Mouse (Mus musculus): Measurements from ENCODE around the gene F2r. TPM values are rescaled to one million over a fixed set of nuclear protein-coding genes. Genes with fewer than 3 reads are reported as not detected.
A peak's percentile ranks its signal among the peaks of the same experiment; 100 is the strongest.

Gene F2r
- 1 to 10 TPM; 3.2 TPM for total RNA-seq (2021)
- long read RNA-seq, experiment 1, transcript F2r-201 (2 exons, 3,336 nt): major isoform, 8 of 10 reads
- long read RNA-seq, experiment 1, partial matches to known transcripts: 2 of 10 reads
- long read RNA-seq, experiment 1, other reads (novel, unspliced or antisense): 0 of 10 reads
- long read RNA-seq, experiment 2, partial matches to known transcripts: 1 of 2 reads
- long read RNA-seq, experiment 2, other reads (novel, unspliced or antisense): 0 of 2 reads

GRCm38 (mm10) chr13:95618309-95618712 lies at the start of gene F2r:
Gene F2r (minus strand): TSS chr13:95618487.
- peak; percentile 14 to 42 for DNase-seq (ENCODE audit: low spot score in 2 of 2)

- no peak for DNase-seq (ENCODE audit: low spot score in 2 of 2)
Observed at GRCm38 (mm10) chr13:95667260-95667659, 49.0 kb upstream of the F2r start.

GRCm38 (mm10) chr13:95665644-95666356 lies 47.5 kb upstream of the F2r start:
- no peak for DNase-seq (ENCODE audit: low spot score in 2 of 2)

- DNase-seq (ENCODE audit: low spot score in 2 of 2): no peak
Observed at GRCm38 (mm10) chr13:95663834-95664233, 45.5 kb upstream of the F2r start.

GRCm38 (mm10) chr13:95659432-95659831 lies 41.1 kb upstream of the F2r start:
- no peak for DNase-seq (ENCODE audit: low spot score in 2 of 2)

GRCm38 (mm10) chr13:95657171-95657570 lies 38.9 kb upstream of the F2r start:
- DNase-seq (ENCODE audit: low spot score in 2 of 2): no peak

- DNase-seq (ENCODE audit: low spot score in 2 of 2): peak in 1 of 2 experiments; percentile 19
Observed at GRCm38 (mm10) chr13:95655284-95655683, 37.0 kb upstream of the F2r start.

- no peak for DNase-seq (ENCODE audit: low spot score in 2 of 2)
Observed at GRCm38 (mm10) chr13:95653696-95654095, 35.4 kb upstream of the F2r start.

- no peak for DNase-seq (ENCODE audit: low spot score in 2 of 2)
Observed at GRCm38 (mm10) chr13:95651870-95652668, 33.8 kb upstream of the F2r start.

GRCm38 (mm10) chr13:95649941-95650340 lies 31.7 kb upstream of the F2r start:
- DNase-seq (ENCODE audit: low spot score in 2 of 2): no peak

- DNase-seq (ENCODE audit: low spot score in 2 of 2): no peak
Observed at GRCm38 (mm10) chr13:95647248-95647647, 29.0 kb upstream of the F2r start.

- DNase-seq (ENCODE audit: low spot score in 2 of 2): no peak
Observed at GRCm38 (mm10) chr13:95646687-95647111, 28.4 kb upstream of the F2r start.

- no peak for DNase-seq (ENCODE audit: low spot score in 2 of 2)
Observed at GRCm38 (mm10) chr13:95643740-95644139, 25.5 kb upstream of the F2r start.

GRCm38 (mm10) chr13:95641061-95641986 lies 23.0 kb upstream of the F2r start:
- no peak for DNase-seq (ENCODE audit: low spot score in 2 of 2)

- DNase-seq (ENCODE audit: low spot score in 2 of 2): no peak
Observed at GRCm38 (mm10) chr13:95640408-95640807, 22.1 kb upstream of the F2r start.

- no peak for DNase-seq (ENCODE audit: low spot score in 2 of 2)
Observed at GRCm38 (mm10) chr13:95639336-95640116, 21.2 kb upstream of the F2r start.

GRCm38 (mm10) chr13:95638894-95639293 lies 20.6 kb upstream of the F2r start:
- DNase-seq (ENCODE audit: low spot score in 2 of 2): no peak

- DNase-seq (ENCODE audit: low spot score in 2 of 2): no peak
Observed at GRCm38 (mm10) chr13:95637737-95638136, 19.4 kb upstream of the F2r start.

GRCm38 (mm10) chr13:95635301-95635700 lies 17.0 kb upstream of the F2r start:
- no peak for DNase-seq (ENCODE audit: low spot score in 2 of 2)

GRCm38 (mm10) chr13:95634451-95634850 lies 16.2 kb upstream of the F2r start:
- no peak for DNase-seq (ENCODE audit: low spot score in 2 of 2)
